Mouse (Mus musculus) mouse embryonic stem cell (cell line): ENCODE results near the gene Ufsp1.
"Not testable (repeated sequence)": the region's sequence is repeated elsewhere in the genome, so short reads cannot be mapped to it uniquely, and the experiment has no call there.

Source experiments
- in situ Hi-C, 2 experiments: fragments of 300-500 bp; cut with MboI; formaldehyde crosslinking; loops; 1 replicate in 1 of 2; 3 replicates in 1 of 2; pipeline ENCODE4 v1.14.3; 2019 to 2020; ENCODE audit warnings: low sequenced_read_pairs in 2 of 2, low pct_unique_long_range_greater_than_20kb in 1 of 2, mixed read lengths in 1 of 2; ENCODE audit not compliant: unreplicated experiment in 1 of 2

Ufsp1 gene

GRCm38 (mm10) chr5:137293839-137294743 lies at the start of gene Ufsp1:
Ufsp1 (plus strand) TSS chr5:137294629.
- in situ Hi-C loops, result no loop called here

DNA sequence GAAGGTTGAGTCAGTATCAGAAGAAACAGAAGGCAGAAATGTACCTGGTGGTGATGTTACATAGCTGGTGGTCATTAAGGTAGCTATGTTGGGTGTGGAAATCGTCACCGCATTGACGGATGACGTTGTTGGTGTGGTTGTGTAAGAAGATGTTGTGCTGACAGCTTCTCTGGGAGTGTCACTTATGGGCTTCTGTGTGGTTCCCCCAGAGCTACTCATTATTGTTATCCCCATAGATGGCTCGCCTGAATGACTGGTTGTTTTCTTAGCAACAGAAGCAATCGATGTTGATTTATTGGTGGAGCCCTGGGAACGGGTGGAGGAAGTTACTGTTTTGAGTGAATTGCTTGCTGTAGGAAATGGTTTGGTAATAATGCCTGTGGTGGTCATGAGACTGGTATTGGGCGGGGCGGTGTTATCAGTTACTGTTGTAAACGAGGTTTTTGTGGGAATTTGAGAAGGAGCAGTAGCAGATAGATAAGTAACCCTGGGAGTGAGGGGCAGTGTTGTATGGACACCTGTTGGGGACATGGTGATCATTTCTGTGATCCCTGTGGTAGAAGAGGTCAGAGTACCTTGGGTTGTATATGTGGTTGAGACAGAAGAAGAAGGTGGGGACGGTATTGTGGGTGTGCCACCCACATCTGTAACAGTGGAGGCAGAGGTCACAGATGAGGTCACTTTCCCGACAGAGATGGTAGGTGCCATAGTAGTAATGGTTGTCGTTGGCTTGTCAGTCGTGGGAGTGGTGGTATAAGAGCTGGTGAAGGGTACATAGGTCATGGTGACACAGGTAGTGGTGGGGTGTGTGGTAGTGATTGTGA lies 30.3 kb upstream of the Ufsp1 start:
- in situ Hi-C loops, result no loop called here

DNA sequence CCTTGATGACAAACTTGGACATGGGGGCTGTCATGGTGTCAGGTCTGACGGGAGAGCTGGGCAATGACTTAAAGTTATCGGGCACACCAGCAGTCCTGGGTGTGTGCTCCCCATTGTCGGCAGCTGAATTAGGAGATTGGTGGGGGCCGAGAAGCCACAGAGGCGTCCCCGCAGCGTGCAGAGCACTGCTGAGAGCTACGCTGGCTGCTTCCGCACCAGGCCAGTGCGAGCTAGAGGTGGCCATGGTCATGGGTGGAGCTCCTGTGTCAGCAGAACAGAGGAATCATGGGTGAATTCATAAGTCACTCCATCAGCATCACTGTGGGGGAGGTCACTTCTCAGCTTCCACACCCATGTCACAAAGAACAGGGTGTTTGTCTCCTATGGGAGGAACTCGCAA lies 29.6 kb upstream of the Ufsp1 start:
- in situ Hi-C loops, result no loop called here

- in situ Hi-C loops, result no loop called here
Measured at GRCm38 (mm10) chr5:137268131-137268910, 26.1 kb upstream of the Ufsp1 start.

DNA sequence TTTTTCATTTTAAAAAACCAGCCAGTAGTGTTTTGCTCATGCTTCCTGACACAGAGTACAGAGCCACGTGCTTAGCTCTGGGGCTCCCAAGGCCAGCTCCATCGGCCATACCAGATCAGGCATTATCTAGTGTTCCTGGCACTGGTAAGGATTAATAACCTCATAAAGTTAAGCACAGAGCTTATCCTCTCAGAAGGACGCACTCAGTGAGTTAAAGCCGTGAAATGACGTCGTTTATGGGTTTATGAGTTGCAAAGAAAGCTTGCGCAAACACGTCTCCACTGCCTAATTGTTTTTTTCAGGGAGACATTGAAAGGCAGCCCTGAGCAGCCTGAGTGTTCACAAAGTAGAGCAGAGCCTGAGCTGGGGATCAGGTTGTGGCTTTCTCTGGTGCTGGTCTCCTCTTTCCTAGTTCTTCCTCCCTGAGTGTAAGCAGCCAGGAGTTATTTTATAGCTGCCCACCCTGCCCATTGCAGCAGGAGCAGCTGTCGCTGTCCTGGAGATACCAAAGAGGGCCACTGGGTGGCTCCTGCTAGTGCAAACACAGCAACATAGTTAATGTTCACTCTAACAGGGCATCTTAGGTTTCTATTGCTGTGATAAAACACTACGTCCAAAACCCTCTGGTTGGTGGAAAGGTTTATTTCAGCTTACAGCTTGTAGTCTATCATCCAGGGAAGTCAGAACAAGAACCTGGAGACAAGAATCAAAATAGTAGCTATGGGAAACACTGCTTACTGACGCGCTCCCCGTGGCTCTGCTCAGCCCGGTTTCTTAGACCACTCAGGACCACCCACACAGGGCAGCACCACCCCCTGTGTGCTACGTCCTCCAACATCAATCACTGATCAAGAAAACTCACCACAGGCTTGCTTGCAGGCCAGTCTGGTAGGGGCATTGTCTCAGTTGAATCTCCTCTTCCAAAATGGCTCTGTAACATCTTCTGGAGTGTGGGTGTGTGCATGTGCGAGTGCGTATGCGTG lies 16.8 kb upstream of the Ufsp1 start:
- in situ Hi-C loops, result no loop called here

GRCm38 (mm10) chr5:137284411-137284810 lies 10.0 kb upstream of the Ufsp1 start:
- in situ Hi-C loops, result not testable (repeated sequence)

DNA sequence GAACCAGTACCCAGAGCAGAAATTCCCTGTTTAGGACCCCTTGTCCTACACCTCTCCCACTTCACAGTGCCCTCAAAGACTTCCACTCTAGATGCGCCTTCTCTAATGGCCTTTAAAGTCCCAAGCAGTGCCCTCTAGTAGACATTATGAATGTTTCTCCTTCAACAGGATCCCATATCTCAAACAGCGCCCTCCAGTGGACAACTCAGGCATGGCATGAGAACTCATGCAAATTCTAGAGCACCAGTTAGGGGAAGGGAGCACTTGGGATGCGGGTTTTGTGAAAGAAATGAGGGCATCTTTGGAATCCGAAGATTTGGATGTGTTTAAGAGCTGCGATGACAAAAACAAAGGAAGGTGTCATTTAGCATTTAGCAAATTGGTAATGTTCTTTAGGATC lies 9.4 kb upstream of the Ufsp1 start:
- in situ Hi-C loops, result no loop called here

GRCm38 (mm10) chr5:137285986-137286385 lies 8.4 kb upstream of the Ufsp1 start:
- in situ Hi-C loops, result no loop called here

GRCm38 (mm10) chr5:137286655-137287031 lies 7.8 kb upstream of the Ufsp1 start:
- in situ Hi-C loops, result no loop called here

- in situ Hi-C loops, result no loop called here
Measured at GRCm38 (mm10) chr5:137287032-137287952, 7.1 kb upstream of the Ufsp1 start, which contains the start of gene Ache. Ache (plus strand) TSS chr5:137287519.

GRCm38 (mm10) chr5:137287953-137288743 lies 6.3 kb upstream of the Ufsp1 start:
- in situ Hi-C loops, result no loop called here

- in situ Hi-C loops, result no loop called here
Measured at GRCm38 (mm10) chr5:137288999-137289470, 5.4 kb upstream of the Ufsp1 start.

GRCm38 (mm10) chr5:137289591-137290365 lies 4.7 kb upstream of the Ufsp1 start:
- in situ Hi-C loops, result no loop called here

DNA sequence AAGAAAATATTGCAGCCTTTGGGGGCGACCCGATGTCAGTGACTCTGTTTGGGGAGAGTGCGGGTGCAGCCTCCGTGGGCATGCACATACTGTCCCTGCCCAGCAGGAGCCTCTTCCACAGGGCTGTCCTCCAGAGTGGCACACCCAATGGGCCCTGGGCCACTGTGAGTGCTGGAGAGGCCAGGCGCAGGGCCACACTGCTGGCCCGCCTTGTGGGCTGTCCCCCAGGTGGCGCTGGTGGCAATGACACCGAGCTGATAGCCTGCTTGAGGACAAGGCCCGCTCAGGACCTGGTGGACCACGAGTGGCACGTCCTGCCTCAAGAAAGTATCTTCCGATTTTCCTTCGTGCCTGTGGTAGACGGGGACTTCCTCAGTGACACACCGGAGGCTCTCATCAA lies 3.8 kb upstream of the Ufsp1 start:
- in situ Hi-C loops, result no loop called here

DNA sequence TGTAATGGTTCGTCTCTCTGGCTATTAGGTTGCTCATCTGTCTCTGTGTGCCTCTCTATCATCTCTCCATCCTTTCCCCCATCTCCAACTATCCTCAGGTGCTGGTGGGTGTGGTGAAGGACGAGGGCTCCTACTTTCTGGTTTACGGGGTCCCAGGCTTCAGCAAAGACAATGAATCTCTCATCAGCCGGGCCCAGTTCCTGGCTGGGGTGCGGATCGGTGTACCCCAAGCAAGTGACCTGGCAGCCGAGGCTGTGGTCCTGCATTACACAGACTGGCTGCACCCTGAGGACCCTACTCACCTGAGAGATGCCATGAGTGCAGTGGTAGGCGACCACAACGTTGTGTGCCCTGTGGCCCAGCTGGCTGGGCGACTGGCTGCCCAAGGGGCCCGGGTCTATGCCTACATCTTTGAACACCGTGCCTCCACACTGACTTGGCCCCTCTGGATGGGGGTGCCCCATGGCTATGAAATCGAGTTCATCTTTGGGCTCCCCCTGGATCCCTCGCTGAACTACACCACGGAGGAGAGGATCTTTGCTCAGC lies 3.0 kb upstream of the Ufsp1 start:
- in situ Hi-C loops, result no loop called here
